Mouse (Mus musculus) testis, adult 2 months (tissue): ENCODE results near the gene Mgea5.

ENCODE experiments used
- CTCF ChIP-seq: fragments of 200-500 bp; IDR thresholded peaks from 2 replicates; pipeline ENCODE4 v1.5.1; 2012; ENCODE audit warnings: low read depth, mild to moderate bottlenecking, inconsistent platforms, low read length, moderate library complexity; ENCODE audit not compliant: control insufficient read depth, insufficient read depth, insufficient replicate concordance
- POLR2A ChIP-seq: fragments of 200-500 bp; IDR thresholded peaks from 2 replicates; pipeline ENCODE4 v1.6.1; 2012; ENCODE audit warnings: low read depth, mild to moderate bottlenecking, inconsistent platforms, low read length, moderate library complexity; ENCODE audit not compliant: control insufficient read depth

- TF ChIP-seq CTCF (no peak), POLR2A (no peak)
These were observed 41.2 kb downstream of the Mgea5 start, which contains the start of gene Fgf8 for GRCm38 (mm10) chr19:45742218-45742983.
